Mouse (Mus musculus): Measurements from ENCODE around the gene Grap2. TPM values are rescaled to one million over a fixed set of nuclear protein-coding genes. Genes with fewer than 3 reads are reported as not detected.

The Grap2 gene
- total RNA-seq, 2 experiments from 2014 or later = 3.6 to 7.3 TPM

- no peak for ATAC-seq (ENCODE audit: poor library complexity, severe bottlenecking)
Observed at GRCm38 (mm10) chr15:80679515-80680215, 107.3 kb downstream of the Grap2 start.

- ATAC-seq (ENCODE audit: poor library complexity, severe bottlenecking) = no peak
Observed at GRCm38 (mm10) chr15:80680347-80681030, 108.1 kb downstream of the Grap2 start.

- peak; percentile 60 for ATAC-seq (ENCODE audit: poor library complexity, severe bottlenecking)
Observed at GRCm38 (mm10) chr15:80681466-80681881, 109.1 kb downstream of the Grap2 start.

GRCm38 (mm10) chr15:80682343-80682742 is 109.9 kb downstream of the Grap2 start:
- no peak for ATAC-seq (ENCODE audit: poor library complexity, severe bottlenecking)

- ATAC-seq (ENCODE audit: poor library complexity, severe bottlenecking) = no peak
Observed at GRCm38 (mm10) chr15:80683151-80683550, 110.8 kb downstream of the Grap2 start.

- ATAC-seq (ENCODE audit: poor library complexity, severe bottlenecking) = no peak
Observed at GRCm38 (mm10) chr15:80683990-80684389, 111.6 kb downstream of the Grap2 start.

- no peak for ATAC-seq (ENCODE audit: poor library complexity, severe bottlenecking)
Observed at GRCm38 (mm10) chr15:80684786-80685602, 112.6 kb downstream of the Grap2 start.

- ATAC-seq (ENCODE audit: poor library complexity, severe bottlenecking) = no peak
Observed at GRCm38 (mm10) chr15:80685603-80685895, 113.2 kb downstream of the Grap2 start.

- no peak for ATAC-seq (ENCODE audit: poor library complexity, severe bottlenecking)
Observed at GRCm38 (mm10) chr15:80688536-80688935, 116.1 kb downstream of the Grap2 start.

GRCm38 (mm10) chr15:80693492-80693891 is 121.1 kb downstream of the Grap2 start:
- no peak for ATAC-seq (ENCODE audit: poor library complexity, severe bottlenecking)

GRCm38 (mm10) chr15:80694125-80694910 is 121.9 kb downstream of the Grap2 start:
- peak; percentile 63; the same call in 1 of the 2 replicates for ATAC-seq (ENCODE audit: poor library complexity, severe bottlenecking)

- ATAC-seq (ENCODE audit: poor library complexity, severe bottlenecking) = peak; percentile 48
Observed at GRCm38 (mm10) chr15:80697564-80697963, 125.2 kb downstream of the Grap2 start.

GRCm38 (mm10) chr15:80701481-80702257 is 129.3 kb downstream of the Grap2 start:
- ATAC-seq (ENCODE audit: poor library complexity, severe bottlenecking) = peak; percentile 41

Other genes starting within 250 kb of the Grap2 start
- gene Enthd1, start 7.4 kb upstream of the Grap2 start, total RNA-seq (2015) = 0.11 TPM in 1 of 2 replicates, not detected in the other
- gene Enthd1, start 7.4 kb upstream of the Grap2 start, total RNA-seq (2017) = 0.18 TPM in 1 of 2 replicates, not detected in the other
- 1.0 and 1.5 TPM in 2 replicates for gene Fam83f, start 99.3 kb downstream of the Grap2 start, total RNA-seq (2015)
- 1.7 and 2.6 TPM in 2 replicates for gene Fam83f, start 99.3 kb downstream of the Grap2 start, total RNA-seq (2017)
- gene Tnrc6b, start 138.7 kb downstream of the Grap2 start, total RNA-seq (2015) = 41.6 and 54.7 TPM in 2 replicates
- 32.1 and 40.2 TPM in 2 replicates for gene Tnrc6b, start 138.7 kb downstream of the Grap2 start, total RNA-seq (2017)

All from megakaryocyte, adult 5-6 weeks (primary cell).